Mouse (Mus musculus): ENCODE measurements around the gene Prrt1. TPM values are rescaled to one million over a fixed set of nuclear protein-coding genes. Genes with fewer than 3 reads are reported as not detected.
A peak's percentile ranks its signal among the peaks of the same experiment; 100 is the strongest.

The Prrt1 gene
- polyA plus RNA-seq, 1 experiment from 2014 or later, result 2.1 TPM

- no peaks in the 10 kb centered on the region for H3K9me3 ChIP-seq (replicated peaks; ENCODE audit: control insufficient read depth, low read length)
- WGBS, result 3% methylated on average over 48 of the region's 48 CpGs
- H3K9ac ChIP-seq (ENCODE audit: low read length), result peak overlapping the region; percentile 53
- peak overlapping the region; percentile 78 for H3K4me2 ChIP-seq (ENCODE audit: low read depth, low read length)
- H3K36me3 ChIP-seq (ENCODE audit: control insufficient read depth, insufficient read depth), result no peaks in the 10 kb centered on the region
- H3K4me1 ChIP-seq (ENCODE audit: control insufficient read depth, insufficient read depth, low read length), result peaks cover 28% of the 10 kb centered on the region
- ATAC-seq (replicated peaks; ENCODE audit: extremely low read depth, insufficient read depth, low FRiP score), result no peak
- no peak overlapping the region; the same call in 1 of the 2 replicates for H3K27ac ChIP-seq (ENCODE audit: low read length)
- peak overlapping the region; percentile 47 for H3K4me3 ChIP-seq (ENCODE audit: low read length)
- H3K27me3 ChIP-seq (ENCODE audit: control insufficient read depth, insufficient read depth, low read length), result peaks cover 31% of the 10 kb centered on the region
Observed at GRCm38 (mm10) chr17:34630761-34631301, 1.5 kb downstream of the Prrt1 start.

GRCm38 (mm10) chr17:34631647-34632046 lies 2.3 kb downstream of the Prrt1 start:
- 7% methylated on average over 12 of the region's 12 CpGs for WGBS
- no peaks in the 10 kb centered on the region for H3K9me3 ChIP-seq (replicated peaks; ENCODE audit: control insufficient read depth, low read length)
- H3K4me1 ChIP-seq (ENCODE audit: control insufficient read depth, insufficient read depth, low read length), result peaks cover 21% of the 10 kb centered on the region
- ATAC-seq (replicated peaks; ENCODE audit: extremely low read depth, insufficient read depth, low FRiP score), result no peak
- peak overlapping the region; percentile 47 for H3K4me3 ChIP-seq (ENCODE audit: low read length)
- peak overlapping the region; percentile 59 for H3K9ac ChIP-seq (ENCODE audit: low read length)
- H3K36me3 ChIP-seq (ENCODE audit: control insufficient read depth, insufficient read depth), result no peaks in the 10 kb centered on the region
- peaks cover 31% of the 10 kb centered on the region for H3K27me3 ChIP-seq (ENCODE audit: control insufficient read depth, insufficient read depth, low read length)
- H3K27ac ChIP-seq (ENCODE audit: low read length), result peak overlapping the region; percentile 41; the same call in 1 of the 2 replicates
- H3K4me2 ChIP-seq (ENCODE audit: low read depth, low read length), result peak overlapping the region; percentile 78

GRCm38 (mm10) chr17:34632261-34632691 lies 2.9 kb downstream of the Prrt1 start:
- Histone ChIP-seq H3K27ac (ENCODE audit: low read length) (peak overlapping the region; percentile 22; the same call in 1 of the 2 replicates), H3K36me3 (ENCODE audit: control insufficient read depth, insufficient read depth) (no peaks in the 10 kb centered on the region), H3K9me3 (replicated peaks; ENCODE audit: control insufficient read depth, low read length) (no peaks in the 10 kb centered on the region), H3K9ac (ENCODE audit: low read length) (peak overlapping the region; percentile 59), H3K4me2 (ENCODE audit: low read depth, low read length) (peak overlapping the region; percentile 78), H3K27me3 (ENCODE audit: control insufficient read depth, insufficient read depth, low read length) (peaks cover 31% of the 10 kb centered on the region), H3K4me1 (ENCODE audit: control insufficient read depth, insufficient read depth, low read length) (peaks cover 20% of the 10 kb centered on the region), H3K4me3 (ENCODE audit: low read length) (peak overlapping the region; percentile 47)
- 0 out of 2 replicates have a peak, but pooled peaks have one; percentile 8 for ATAC-seq (replicated peaks; ENCODE audit: extremely low read depth, insufficient read depth, low FRiP score)
- 2% methylated on average over 26 of the region's 26 CpGs for WGBS

GRCm38 (mm10) chr17:34635671-34636070 lies 6.3 kb downstream of the Prrt1 start:
- H3K4me3 ChIP-seq (ENCODE audit: low read length), result no peak overlapping the region

GRCm38 (mm10) chr17:34637459-34637858 lies 8.1 kb downstream of the Prrt1 start:
- peaks cover 10% of the 10 kb centered on the region; the same call in 1 of the 2 replicates for H3K4me1 ChIP-seq (ENCODE audit: control insufficient read depth, insufficient read depth, low read length)
- H3K36me3 ChIP-seq (ENCODE audit: control insufficient read depth, insufficient read depth), result no peaks in the 10 kb centered on the region
- H3K4me2 ChIP-seq (ENCODE audit: low read depth, low read length), result no peak overlapping the region
- ATAC-seq (replicated peaks; ENCODE audit: extremely low read depth, insufficient read depth, low FRiP score), result no peak
- H3K9me3 ChIP-seq (replicated peaks; ENCODE audit: control insufficient read depth, low read length), result no peaks in the 10 kb centered on the region; the same call in 1 of the 2 replicates
- H3K27ac ChIP-seq (ENCODE audit: low read length), result no peak overlapping the region
- H3K27me3 ChIP-seq (ENCODE audit: control insufficient read depth, insufficient read depth, low read length), result peaks cover 9% of the 10 kb centered on the region
- no peak overlapping the region for H3K4me3 ChIP-seq (ENCODE audit: low read length)
- H3K9ac ChIP-seq (ENCODE audit: low read length), result no peak overlapping the region
- WGBS, result 53% methylated on average over 3 of the region's 3 CpGs

More at GRCm38 (mm10) chr17:34635671-34636070, 6.3 kb downstream of the Prrt1 start:
- no peaks in the 10 kb centered on the region; the same call in 1 of the 2 replicates for H3K9me3 ChIP-seq (replicated peaks; ENCODE audit: control insufficient read depth, low read length)
- peaks cover 22% of the 10 kb centered on the region for H3K27me3 ChIP-seq (ENCODE audit: control insufficient read depth, insufficient read depth, low read length)
- H3K4me1 ChIP-seq (ENCODE audit: control insufficient read depth, insufficient read depth, low read length), result peaks cover 10% of the 10 kb centered on the region
- H3K4me2 ChIP-seq (ENCODE audit: low read depth, low read length), result no peak overlapping the region
- WGBS, result 59% methylated on average over 2 of the region's 2 CpGs
- no peak for ATAC-seq (replicated peaks; ENCODE audit: extremely low read depth, insufficient read depth, low FRiP score)
- H3K27ac ChIP-seq (ENCODE audit: low read length), result no peak overlapping the region
- H3K36me3 ChIP-seq (ENCODE audit: control insufficient read depth, insufficient read depth), result no peaks in the 10 kb centered on the region
- H3K9ac ChIP-seq (ENCODE audit: low read length), result no peak overlapping the region

- no peak for ATAC-seq (replicated peaks; ENCODE audit: extremely low read depth, insufficient read depth, low FRiP score)
- 81% methylated on average over 7 of the region's 7 CpGs for WGBS
- no peak overlapping the region for H3K4me3 ChIP-seq (ENCODE audit: low read length)
Observed at GRCm38 (mm10) chr17:34639461-34640255, 10.3 kb downstream of the Prrt1 start.

GRCm38 (mm10) chr17:34640778-34641601 lies 11.7 kb downstream of the Prrt1 start:
- Histone ChIP-seq H3K4me3 (ENCODE audit: low read length) (no peak overlapping the region), H3K36me3 (ENCODE audit: control insufficient read depth, insufficient read depth) (no peaks in the 10 kb centered on the region), H3K9ac (ENCODE audit: low read length) (peak overlapping the region; percentile 33; the same call in 1 of the 2 replicates), H3K27ac (ENCODE audit: low read length) (peak overlapping the region; percentile 75), H3K27me3 (ENCODE audit: control insufficient read depth, insufficient read depth, low read length) (no peaks in the 10 kb centered on the region), H3K4me1 (ENCODE audit: control insufficient read depth, insufficient read depth, low read length) (peaks cover 17% of the 10 kb centered on the region), H3K9me3 (replicated peaks; ENCODE audit: control insufficient read depth, low read length) (no peaks in the 10 kb centered on the region; the same call in 1 of the 2 replicates), H3K4me2 (ENCODE audit: low read depth, low read length) (0 out of 2 replicates have a peak overlapping the region, but pooled peaks have one; percentile 1)
- WGBS, result 18% methylated on average over 11 of the region's 11 CpGs
- ATAC-seq (replicated peaks; ENCODE audit: extremely low read depth, insufficient read depth, low FRiP score), result peak; percentile 24; the same call in 1 of the 2 replicates

More at GRCm38 (mm10) chr17:34639461-34640255, 10.3 kb downstream of the Prrt1 start:
- H3K36me3 ChIP-seq (ENCODE audit: control insufficient read depth, insufficient read depth), result no peaks in the 10 kb centered on the region
- peaks cover 10% of the 10 kb centered on the region; the same call in 1 of the 2 replicates for H3K4me1 ChIP-seq (ENCODE audit: control insufficient read depth, insufficient read depth, low read length)
- no peaks in the 10 kb centered on the region for H3K27me3 ChIP-seq (ENCODE audit: control insufficient read depth, insufficient read depth, low read length)
- no peak overlapping the region for H3K4me2 ChIP-seq (ENCODE audit: low read depth, low read length)
- H3K9me3 ChIP-seq (replicated peaks; ENCODE audit: control insufficient read depth, low read length), result no peaks in the 10 kb centered on the region; the same call in 1 of the 2 replicates
- no peak overlapping the region; the same call in 1 of the 2 replicates for H3K27ac ChIP-seq (ENCODE audit: low read length)
- H3K9ac ChIP-seq (ENCODE audit: low read length), result no peak overlapping the region

- 73% methylated on average over 3 of the region's 3 CpGs for WGBS
Observed at GRCm38 (mm10) chr17:34641945-34642344, 12.6 kb downstream of the Prrt1 start.

More at GRCm38 (mm10) chr17:34641945-34642344, 12.6 kb downstream of the Prrt1 start:
- Histone ChIP-seq H3K4me3 (ENCODE audit: low read length) (no peak overlapping the region), H3K27me3 (ENCODE audit: control insufficient read depth, insufficient read depth, low read length) (no peaks in the 10 kb centered on the region), H3K9me3 (replicated peaks; ENCODE audit: control insufficient read depth, low read length) (no peaks in the 10 kb centered on the region; the same call in 1 of the 2 replicates), H3K4me2 (ENCODE audit: low read depth, low read length) (no peak overlapping the region), H3K36me3 (ENCODE audit: control insufficient read depth, insufficient read depth) (no peaks in the 10 kb centered on the region), H3K4me1 (ENCODE audit: control insufficient read depth, insufficient read depth, low read length) (peaks cover 21% of the 10 kb centered on the region), H3K9ac (ENCODE audit: low read length) (no peak overlapping the region), H3K27ac (ENCODE audit: low read length) (no peak overlapping the region)
- no peak for ATAC-seq (replicated peaks; ENCODE audit: extremely low read depth, insufficient read depth, low FRiP score)
